Mouse (Mus musculus): Measurements from ENCODE around the gene Hoxc5. TPM values are rescaled to one million over a fixed set of nuclear protein-coding genes. Genes with fewer than 3 reads are reported as not detected.
A peak's percentile ranks its signal among the peaks of the same experiment; 100 is the strongest.

The Hoxc5 gene
- 0.60 and 1.4 TPM in 2 replicates for polyA plus RNA-seq (2012; rRNA removed)

- DNase-seq (ENCODE audit: low spot score), result no peak
Observed at GRCm38 (mm10) chr15:102967312-102967510, at the start of gene Hoxc5. Hoxc5 (plus strand) TSS chr15:102967443.

GRCm38 (mm10) chr15:102917972-102918572, 49.2 kb upstream of the Hoxc5 start:
- no peak for DNase-seq (ENCODE audit: low spot score)

DNA sequence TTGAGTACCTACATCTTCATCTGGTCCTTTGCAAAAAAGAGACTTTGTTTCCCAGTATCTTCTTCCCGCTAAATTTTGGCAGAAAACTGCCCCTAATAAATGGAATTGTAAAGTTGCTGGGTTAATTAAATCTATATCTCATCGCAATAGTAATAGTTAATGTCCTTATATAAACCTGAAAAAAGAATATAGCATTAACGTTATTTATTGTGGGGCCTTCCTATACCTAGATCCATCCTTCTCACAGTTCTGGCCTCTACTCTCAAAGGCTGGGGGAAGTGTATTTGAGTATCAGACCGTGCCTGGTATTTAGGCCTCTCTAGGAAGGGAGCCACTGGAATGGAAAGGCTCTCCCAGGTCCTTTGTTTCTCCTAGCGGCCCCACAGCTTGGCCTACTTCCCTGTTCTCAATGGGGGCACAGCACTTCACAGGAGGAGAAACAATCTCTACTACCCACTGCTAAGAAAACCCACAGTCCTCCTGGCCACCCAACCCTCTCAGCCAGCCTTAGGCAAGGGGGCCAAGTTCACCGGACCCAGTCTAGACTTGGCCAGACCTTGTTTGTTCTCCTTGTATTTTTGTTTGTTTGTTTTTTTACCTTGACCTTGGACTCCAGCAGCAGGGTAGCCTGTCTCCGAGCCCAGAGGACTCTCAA, 48.5 kb upstream of the Hoxc5 start:
- DNase-seq (ENCODE audit: low spot score), result no peak

DNA sequence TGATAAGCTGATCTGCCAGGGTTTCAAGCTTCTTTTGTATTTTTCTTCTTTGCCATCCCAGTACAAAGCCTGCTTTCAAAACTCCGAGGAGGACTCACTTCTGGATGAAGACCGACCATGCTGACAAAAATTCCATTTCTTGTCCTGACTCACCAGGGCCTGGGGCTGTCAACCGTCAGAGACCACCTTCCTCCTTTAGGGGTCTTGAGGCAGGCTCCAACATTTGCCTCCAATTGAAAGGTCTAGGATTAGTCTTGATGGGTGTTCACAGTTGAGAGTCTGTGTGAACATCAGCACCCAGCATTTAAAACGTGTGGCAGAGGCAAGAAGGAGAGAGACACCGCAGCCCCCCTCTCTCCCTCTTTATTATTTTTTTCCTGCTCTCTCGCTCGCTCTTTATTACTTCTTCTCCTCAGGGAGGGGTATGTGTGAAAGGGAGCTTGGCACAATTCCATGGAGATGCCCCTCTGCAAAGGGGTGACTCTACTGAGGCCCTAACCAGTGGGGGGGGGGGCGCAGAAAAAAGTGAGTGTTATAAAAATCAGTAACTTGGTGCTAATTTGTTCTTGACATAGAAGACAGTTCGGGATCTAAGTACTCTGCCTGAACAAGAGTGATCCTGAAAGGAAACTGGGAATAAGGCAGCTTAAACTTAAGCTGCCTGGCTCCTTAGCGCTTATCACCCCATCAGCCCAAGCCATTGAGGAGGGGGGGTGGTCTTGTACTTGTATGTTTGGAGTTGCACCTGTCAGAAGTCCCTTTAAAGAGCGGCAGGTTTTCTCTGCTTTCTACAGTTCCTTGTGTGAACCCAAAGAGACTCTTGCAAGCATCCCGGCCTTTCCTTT, 47.7 kb upstream of the Hoxc5 start:
- DNase-seq (ENCODE audit: low spot score), result no peak

DNA sequence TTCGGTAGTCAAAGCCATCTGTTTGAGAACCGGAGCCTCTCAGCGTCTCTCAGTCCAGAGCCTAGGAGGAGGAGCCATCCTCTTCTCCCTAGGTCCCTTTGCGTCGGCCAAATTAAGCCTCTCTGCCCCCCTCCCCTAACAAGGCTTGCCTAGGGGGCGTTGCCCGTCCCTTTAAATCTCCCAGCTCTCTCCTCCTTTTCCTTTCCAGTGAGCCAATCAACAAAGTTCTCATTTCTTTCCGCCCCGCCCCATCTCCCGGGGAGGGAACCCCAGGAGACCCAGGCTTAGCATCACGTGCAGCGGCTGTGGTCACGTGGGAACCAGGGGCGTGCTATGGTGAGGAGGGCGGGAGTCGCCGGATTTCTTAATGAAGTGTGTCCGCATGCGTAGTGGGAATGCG, 46.6 kb upstream of the Hoxc5 start:
- no peak for DNase-seq (ENCODE audit: low spot score)

DNA sequence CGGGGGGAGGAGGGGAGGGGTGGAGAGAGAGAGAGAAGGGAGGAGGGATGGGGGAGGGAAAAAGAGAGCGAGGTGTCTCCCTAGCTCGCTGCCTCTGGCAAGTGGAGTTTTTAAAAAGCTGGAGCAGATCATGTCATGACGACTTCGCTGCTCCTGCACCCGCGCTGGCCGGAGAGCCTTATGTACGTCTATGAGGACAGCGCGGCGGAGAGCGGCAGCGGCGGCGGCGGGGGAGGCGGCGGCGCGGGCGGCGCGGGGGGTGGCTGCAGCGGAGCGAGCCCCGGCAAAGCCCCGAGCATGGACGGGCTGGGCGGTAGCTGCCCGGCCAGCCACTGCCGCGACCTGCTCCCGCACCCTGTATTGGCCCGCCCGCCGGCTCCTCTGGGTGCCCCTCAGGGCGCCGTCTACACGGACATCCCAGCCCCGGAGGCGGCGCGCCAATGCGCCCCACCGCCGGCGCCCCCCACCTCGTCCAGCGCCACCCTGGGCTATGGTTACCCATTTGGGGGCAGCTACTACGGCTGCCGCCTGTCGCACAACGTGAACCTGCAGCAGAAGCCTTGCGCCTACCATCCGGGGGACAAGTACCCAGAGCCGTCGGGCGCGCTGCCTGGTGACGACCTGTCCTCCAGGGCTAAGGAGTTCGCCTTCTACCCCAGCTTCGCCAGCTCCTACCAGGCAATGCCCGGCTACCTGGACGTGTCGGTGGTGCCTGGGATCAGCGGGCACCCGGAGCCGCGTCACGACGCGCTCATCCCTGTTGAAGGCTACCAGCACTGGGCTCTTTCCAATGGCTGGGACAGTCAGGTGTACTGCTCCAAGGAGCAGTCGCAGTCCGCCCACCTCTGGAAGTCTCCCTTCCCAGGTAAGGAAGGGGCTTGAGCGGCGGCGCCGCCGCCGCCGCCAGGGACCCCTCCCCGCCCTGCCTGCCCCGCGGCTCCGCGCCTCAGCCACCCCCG, 45.9 kb upstream of the Hoxc5 start, which contains the start of gene Hoxc13:
TSS of gene Hoxc13 (plus strand) at position 51 of the 959 bp plus-strand sequence.
- no peak for DNase-seq (ENCODE audit: low spot score)

GRCm38 (mm10) chr15:102922012-102922362, 45.3 kb upstream of the Hoxc5 start:
- DNase-seq (ENCODE audit: low spot score), result peak; percentile 55

DNA sequence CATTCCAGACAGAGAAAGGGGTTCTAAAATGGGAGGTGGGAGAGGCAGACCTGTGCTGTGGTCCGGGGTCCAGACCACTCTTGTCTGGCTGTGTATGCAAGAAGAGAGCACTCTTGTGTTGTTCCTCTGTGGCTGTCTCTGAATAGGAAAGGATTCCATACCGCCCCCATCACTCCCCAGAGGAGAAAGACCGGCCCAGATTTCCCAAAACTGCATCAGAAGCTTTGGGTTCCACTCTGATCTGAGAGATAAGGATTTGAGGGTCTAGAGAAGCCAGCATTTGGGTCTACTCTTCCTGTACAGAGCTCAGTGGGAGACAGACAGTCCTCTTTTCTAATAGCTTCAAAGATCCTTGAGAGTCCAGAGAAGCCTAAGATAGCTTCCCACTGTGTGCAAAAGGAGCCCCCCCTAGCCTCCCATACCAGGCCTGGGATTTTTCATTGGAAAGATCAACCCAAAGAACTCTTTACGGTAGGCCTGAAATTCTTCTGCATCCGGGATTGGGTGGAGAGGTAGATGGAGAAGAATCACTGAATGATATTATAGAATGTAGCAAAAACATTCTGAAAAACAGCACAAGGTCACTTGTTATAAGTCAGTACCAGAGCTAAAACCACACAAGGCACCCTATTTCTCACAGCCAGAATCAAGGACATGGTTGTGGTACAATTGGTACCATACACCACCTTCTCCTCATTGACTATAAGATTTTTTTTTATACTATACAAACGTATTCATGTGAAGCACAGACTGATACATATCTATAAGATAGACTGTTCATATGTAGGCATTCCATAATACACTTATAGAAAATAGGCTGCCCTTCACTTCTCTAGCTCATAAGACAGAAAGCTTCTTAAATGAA, 44.4 kb upstream of the Hoxc5 start:
- no peak for DNase-seq (ENCODE audit: low spot score)

- DNase-seq (ENCODE audit: low spot score), result no peak
Observed at GRCm38 (mm10) chr15:102927032-102927645, 40.1 kb upstream of the Hoxc5 start.

DNA sequence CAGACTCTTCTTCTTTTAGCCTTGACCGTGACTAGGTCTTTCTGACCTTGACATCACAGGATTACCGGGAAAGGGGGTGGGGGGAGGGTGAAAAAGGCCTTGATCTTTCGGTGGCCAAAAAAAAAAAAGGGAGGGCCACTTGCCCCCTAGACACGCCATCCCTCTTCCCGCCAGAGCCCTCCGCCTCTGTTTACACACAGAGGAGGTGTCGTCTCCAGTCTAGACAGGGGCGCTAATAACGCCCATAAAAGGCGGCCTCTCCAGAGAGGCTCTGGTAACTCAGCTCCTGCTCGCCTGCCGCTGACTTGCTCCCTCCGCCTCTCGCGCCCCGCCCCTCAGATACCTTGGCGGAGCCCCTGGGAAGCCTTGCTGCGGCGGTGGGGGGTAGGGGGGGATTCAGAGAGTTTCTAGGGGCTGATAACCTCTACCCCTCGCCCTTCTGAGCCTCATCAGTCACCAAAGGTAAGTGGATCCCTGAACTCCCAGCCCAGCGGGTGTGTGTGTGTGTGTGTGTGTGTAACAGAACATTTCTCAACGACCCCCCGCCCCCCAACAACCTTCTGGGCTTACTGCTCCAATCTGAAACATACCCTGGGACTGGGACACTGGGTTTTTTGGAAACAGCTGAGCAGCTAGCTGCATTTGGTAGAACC, 35.4 kb upstream of the Hoxc5 start:
- DNase-seq (ENCODE audit: low spot score), result no peak

- DNase-seq (ENCODE audit: low spot score), result no peak
Observed at GRCm38 (mm10) chr15:102934438-102934837, 32.8 kb upstream of the Hoxc5 start.

- no peak for DNase-seq (ENCODE audit: low spot score)
Observed at GRCm38 (mm10) chr15:102934897-102935296, 32.3 kb upstream of the Hoxc5 start.

DNA sequence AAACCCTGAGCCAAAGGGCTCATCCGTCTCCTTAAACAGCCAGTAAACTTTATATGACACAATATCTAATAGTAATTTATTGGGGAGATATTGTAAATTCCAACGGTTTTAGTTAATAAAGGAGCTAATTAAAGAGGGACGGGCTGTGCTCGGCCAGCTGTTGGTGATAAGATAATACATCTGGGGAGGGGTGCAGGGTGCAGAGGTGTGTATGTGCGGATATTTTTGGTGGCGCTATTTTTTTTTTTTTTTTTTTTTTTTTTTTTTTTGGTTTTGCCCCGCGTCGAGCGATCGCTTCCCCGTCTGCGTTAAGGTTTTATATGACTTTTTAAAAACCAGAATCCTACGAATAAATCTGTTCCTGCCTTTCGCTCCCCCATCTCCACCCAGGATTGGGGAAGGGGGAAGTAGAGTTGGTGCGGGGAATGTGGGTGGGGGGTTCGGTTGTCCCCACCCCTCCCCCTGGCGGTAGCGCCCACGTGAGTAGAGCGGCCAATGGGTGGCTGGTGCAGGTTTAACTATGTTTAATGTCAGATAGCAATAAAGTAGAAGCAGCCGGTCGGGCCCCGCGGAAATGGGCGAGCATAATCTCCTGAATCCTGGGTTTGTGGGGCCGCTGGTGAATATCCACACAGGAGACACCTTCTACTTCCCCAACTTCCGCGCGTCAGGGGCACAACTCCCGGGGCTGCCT, 30.8 kb upstream of the Hoxc5 start, which contains the start of gene Hoxc12:
TSS of gene Hoxc12 (plus strand) at position 479 of the 694 bp plus-strand sequence.
- DNase-seq (ENCODE audit: low spot score), result no peak

DNA sequence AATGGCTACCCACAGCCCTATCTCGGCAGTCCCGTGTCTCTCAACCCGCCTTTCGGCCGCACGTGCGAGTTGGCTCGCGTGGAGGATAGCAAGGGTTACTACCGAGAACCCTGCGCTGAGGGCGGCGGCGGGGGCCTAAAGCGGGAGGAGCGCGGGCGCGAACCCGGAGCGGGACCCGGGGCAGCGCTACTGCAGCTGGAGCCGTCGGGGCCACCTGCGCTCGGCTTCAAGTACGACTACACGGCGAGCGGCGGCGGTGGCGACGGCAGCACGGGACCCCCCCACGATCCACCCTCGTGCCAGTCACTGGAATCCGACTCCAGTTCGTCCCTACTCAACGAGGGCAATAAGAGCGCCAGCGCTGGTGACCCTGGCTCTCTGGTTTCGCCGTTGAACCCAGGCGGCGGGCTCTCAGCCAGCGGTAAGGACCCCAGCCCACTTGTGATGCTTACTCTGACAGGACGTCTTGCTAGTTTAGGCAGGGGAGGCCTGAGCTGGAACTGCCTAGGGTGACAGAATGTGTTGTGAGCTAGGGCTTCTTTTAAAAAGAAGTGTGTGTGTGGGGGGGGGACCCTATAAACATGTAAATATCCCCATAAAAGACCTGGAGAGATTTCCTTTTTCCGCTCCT, 30.1 kb upstream of the Hoxc5 start:
- no peak for DNase-seq (ENCODE audit: low spot score)

GRCm38 (mm10) chr15:102939256-102940155, 27.7 kb upstream of the Hoxc5 start:
- DNase-seq (ENCODE audit: low spot score), result no peak

DNA sequence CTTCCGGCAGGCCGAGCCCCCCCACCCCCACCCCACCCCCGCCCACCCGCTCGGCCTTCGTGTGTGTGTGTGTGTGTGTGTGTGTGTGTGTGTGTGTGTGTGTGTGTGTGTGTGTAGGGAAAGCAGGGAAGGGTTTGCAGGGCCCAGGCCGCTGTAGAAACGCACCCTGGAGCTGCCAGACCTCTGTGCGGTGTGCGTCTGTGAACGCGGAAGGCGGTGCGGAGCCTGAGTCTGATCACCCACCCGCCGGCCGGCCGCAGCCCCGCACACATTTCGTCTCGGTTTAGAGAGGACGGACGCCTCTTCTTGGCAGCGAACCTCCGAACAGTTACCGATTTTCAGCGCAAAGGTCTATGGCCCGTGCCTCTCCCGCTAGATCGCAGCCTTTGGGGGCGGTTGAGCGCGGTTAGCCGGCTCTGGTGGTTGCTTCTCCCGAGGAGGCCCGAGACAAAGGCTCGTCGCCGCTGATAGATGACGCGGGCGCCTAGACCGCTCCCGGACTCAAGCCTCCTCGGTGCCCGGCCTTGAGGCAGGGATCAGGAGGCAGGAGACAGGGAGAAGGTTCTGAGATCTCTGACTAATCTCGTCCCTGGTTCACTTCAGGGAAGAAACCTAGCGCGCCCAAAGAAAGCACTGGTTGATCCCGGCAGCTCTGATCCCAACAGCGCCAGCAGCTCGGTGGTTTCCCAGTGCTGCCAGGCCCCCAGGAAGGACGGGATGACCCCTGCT, 24.3 kb upstream of the Hoxc5 start:
- no peak for DNase-seq (ENCODE audit: low spot score)

DNA sequence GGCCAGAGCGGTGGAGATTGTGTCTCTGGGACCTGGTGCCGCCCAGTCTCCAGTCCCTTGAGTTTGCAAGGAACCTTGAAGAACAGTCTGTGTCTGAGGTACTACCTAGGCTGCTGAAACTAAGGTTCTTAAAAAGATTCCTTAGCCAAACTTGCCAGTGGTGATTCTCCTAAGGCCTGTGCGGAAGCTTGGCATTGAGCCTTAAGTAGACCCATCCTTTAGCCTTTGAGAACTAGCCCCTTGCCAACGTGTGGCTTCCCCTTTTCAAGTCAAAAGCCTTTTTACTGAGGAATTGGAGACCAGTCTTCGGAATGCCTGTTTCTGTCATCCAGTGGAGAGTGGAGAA, 23.8 kb upstream of the Hoxc5 start:
- no peak for DNase-seq (ENCODE audit: low spot score)
